Mouse (Mus musculus) R1 (cell line): ENCODE results near the gene Wdr43.

Source experiments
- DNase-seq: peaks from one replicate; pipeline ENCODE4 v3.0.0-alpha.2; 2018; ENCODE audit warnings: low read depth, low spot score

Gene Wdr43

DNA sequence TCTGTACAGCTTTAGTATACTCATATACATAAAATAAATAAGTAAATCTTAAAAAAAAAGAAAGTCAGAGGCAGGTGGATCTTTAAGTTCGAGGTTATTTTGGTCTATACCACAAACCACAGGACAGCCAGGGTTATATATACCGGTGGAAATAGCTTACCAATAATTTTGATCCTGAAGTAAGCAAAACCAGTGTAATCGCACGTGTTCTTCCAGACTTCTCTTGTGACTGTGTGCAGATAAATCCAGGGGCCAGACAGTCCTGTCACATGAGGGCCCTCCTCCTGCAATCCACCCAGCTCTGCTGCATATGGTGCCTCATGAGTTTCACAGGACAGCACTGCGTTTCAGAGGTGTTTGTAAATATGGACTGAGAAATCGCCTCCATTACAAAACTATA is 47.8 kb downstream of the Wdr43 start:
- no peak for DNase-seq

DNA sequence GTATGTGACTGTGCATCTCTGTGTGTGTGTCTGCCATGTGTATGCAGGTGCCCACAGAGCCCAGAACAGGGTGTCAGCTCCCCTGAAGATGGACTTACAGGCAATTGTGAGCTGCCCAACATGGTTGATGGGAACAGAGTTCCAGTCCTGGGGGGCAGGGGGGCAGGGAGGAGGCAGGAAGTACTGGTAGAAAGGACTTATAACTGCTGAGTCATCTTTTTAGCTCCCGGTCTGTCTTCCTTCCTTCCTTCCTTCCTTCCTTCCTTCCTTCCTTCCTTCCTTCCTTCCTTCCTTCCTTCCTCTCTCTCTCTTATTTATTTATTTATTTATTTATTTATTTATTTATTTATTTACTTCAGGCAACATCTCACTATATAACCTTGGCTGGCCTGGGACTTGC is 48.5 kb downstream of the Wdr43 start:
- no peak for DNase-seq

GRCm38 (mm10) chr17:71665201-71665600 is 49.5 kb downstream of the Wdr43 start:
- no peak for DNase-seq

GRCm38 (mm10) chr17:71669511-71669910 is 53.8 kb downstream of the Wdr43 start:
- DNase-seq: no peak

- peak; percentile 79 for DNase-seq
Observed at GRCm38 (mm10) chr17:71671840-71672546, 56.3 kb downstream of the Wdr43 start.

DNA sequence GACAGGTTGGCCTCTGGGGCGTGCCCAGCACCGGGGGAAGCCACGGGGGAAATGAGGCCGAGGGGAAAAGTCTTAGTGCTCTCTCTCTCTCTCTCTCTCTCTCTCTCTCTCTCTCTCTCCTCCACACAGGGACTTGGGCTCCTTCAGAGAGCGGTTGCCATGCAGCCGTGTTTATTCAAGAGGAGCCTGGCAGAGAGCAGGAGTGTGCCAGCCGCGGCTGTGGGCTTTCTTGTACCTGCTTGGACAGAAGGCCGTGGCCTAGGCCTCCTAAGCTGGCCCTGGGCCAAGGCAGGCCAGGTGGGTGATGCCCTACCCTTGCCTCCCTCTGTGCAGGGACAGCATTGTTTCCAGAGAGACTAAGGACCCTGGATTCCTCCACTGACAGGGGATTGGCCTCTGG is 57.4 kb downstream of the Wdr43 start, which contains the start of gene Togaram2:
Gene Togaram2 (plus strand): TSS at position 170 of the 400 bp plus-strand sequence.
- no peak for DNase-seq

DNA sequence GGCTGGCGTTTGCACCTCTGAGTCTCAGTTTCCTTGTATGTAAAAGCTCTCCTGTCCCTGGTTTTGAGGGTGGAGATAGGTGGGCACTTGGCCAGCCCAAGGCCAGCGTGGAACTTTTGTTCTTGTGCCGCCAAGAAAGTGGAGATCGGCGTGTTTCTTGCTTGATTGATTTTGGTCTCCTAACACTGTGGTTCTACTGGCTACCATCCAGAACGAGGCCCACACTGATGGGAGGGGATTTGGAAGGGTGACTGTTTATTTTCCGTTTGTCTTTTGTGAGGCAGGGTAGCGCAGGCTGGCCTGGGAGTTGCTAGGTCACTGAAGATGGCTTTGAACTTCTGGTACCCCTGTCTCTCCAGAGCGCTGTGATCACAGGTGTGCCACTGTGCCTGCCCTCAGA is 58.2 kb downstream of the Wdr43 start:
- no peak for DNase-seq

- DNase-seq: no peak
Observed at GRCm38 (mm10) chr17:71674886-71675285, 59.2 kb downstream of the Wdr43 start.

DNA sequence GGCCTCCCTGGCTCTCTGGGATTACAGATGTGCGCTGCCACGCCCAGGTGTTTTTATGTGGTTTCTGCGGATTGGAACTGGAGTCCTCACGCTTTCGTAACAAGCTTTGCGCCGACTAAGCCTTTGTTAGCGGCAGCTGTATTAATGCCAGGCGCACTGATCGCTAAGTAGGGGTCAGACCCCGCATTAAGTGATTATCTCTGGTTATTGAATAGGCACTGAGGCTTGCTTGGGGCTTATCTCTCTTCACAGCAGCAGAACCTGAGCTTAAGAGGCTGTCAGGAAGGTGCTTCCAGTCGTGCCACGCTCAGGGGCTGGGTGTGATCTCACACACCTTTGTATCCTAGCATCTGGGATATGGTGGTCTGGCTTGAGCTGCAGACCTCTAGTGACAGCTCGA is 66.0 kb downstream of the Wdr43 start:
- DNase-seq: no peak

GRCm38 (mm10) chr17:71682379-71682778 is 66.7 kb downstream of the Wdr43 start:
- DNase-seq: no peak

DNA sequence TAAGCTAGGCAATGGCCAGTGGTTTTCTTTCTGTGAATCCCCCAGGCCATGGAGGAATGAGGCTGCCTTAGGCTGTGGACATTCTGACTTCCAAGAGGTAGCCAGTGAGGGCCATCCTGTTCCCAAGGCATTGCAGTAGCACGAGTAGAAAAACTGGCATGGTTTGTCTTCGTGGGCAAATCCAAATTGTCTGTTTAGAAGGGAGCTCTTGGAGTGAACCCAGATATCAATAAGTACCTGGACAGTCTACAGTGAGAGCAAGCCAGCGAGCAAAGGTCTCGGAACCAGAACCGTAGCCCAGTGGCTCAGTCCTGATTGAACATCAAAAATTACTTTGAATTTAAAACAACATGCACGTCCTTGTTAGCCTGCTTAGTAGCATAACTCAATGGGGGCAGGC is 67.6 kb downstream of the Wdr43 start:
- DNase-seq: no peak

GRCm38 (mm10) chr17:71684103-71684608 is 68.5 kb downstream of the Wdr43 start:
- no peak for DNase-seq

- DNase-seq: peak; percentile 61
Observed at GRCm38 (mm10) chr17:71687436-71687835, 71.7 kb downstream of the Wdr43 start.

GRCm38 (mm10) chr17:71689903-71690302 is 74.2 kb downstream of the Wdr43 start:
- no peak for DNase-seq

DNA sequence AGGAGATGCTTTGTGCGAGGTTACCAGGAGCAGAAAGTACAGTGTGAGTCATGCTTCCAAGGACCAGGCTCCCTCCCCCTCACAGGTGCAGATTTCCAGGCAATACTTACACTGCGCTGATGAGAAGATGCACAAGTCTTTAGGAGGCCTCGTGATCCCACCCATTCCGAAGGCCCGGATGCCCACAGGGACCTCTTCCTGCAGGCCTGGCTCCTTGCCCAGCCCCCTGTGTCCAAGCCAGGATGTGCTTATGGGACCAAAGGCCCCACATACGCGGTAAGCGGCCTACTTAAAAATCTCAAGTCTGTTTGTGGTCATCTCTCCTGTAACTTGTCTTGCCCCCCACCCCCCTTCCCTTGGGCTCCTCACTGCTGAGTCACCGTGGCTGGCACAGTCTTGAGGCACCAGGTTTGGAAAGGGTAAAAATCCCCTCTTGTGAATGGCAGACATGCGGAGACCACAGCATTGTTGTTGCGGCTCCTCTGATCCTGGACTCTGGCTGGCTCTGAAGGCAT is 75.7 kb downstream of the Wdr43 start:
- no peak for DNase-seq

- peak; percentile 24 for DNase-seq
Observed at GRCm38 (mm10) chr17:71693313-71693712, 77.6 kb downstream of the Wdr43 start.

GRCm38 (mm10) chr17:71693780-71694179 is 78.1 kb downstream of the Wdr43 start:
- peak; percentile 80 for DNase-seq

- DNase-seq: no peak
Observed at GRCm38 (mm10) chr17:71695151-71695550, 79.5 kb downstream of the Wdr43 start.

DNA sequence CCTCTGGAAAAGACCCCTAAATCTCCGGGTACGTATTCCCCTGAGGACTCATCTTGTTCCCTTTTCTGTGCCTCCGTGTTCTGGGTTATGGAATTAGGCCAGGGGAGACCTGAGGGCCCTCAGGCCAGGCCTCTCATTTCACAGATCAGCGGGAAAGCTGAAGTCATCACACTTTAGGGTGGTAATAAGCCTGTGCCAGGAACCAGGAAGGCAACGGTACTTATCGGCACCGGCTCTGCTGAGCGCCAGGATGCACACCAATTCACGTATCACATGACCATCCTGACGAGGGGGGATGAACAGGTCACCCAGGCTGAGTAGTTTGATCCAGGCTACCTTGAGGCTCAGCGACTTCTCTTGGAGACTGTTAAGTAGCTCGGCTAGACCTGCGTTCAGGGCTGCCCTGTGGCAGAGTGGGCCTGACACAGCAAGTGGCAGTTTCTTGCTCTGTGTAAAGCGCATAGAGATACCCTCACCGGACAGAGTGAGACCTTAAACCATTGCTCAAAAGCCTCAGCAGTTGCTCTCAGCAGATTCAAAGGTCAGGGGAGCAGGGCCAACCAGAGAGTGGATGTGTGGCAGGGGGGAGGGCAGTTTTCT is 80.1 kb downstream of the Wdr43 start:
- no peak for DNase-seq

DNA sequence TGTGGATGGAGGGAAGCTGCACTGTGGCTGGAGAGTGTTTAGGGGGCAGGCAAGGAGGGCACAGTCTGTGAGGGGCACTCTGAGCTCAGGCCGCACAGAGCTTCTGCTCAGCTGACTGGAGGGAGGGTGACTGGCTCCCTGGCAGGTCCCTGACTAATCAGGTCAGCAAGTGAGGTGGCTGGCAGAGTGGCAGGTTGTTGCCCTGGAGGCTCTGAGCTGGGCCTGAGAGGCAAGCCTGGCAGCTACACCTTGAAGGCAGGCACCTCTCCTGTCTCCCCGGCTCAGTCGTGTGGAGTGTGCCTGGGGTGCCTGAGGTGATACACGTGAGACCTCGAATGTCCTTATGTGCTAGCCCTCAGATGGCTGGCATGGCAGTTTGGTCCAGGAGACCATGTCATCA is 80.7 kb downstream of the Wdr43 start:
- DNase-seq: no peak

DNA sequence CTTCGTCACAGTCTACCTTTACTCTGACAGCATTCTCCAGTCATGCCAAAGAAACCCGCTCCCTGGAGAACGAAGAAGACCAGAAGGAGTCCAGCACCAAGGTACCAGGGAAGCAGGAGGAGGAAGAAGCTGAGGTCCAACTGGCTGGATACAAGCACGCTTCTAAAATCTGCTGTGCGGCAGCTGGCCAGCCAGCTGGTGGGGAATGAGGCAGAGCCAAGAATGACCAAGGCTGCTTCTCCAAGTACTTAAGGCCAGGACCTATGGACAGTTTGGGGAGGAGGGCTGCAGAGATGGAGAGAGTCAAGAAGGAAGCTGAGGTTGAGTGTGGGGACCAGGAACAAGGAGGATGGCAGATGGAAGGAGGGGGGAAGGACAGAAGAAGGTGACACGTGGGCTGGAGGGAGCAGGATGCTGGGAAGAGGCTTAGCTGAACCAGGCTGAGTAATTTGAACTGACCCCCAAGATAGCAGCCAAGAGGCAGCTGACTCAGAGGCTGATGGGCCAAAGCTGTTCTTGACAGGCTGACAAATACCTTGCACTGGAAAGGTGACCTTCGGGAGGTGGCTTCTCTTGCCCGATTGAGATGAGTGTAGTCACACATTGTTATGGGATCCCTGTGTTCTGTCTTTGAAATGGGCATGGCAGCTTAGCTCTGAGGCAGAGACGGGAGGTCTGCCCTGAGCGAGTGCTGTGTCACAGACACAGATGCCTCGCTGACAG is 82.4 kb downstream of the Wdr43 start:
- no peak for DNase-seq

- DNase-seq: no peak
Observed at GRCm38 (mm10) chr17:71698619-71698956, 82.9 kb downstream of the Wdr43 start.
